Mouse (Mus musculus): Measurements from ENCODE around the gene Tpm4. TPM values are rescaled to one million over a fixed set of nuclear protein-coding genes. Genes with fewer than 3 reads are reported as not detected.

The Tpm4 gene
- polyA plus RNA-seq, 1 experiment from 2014 or later: 634 TPM

DNA sequence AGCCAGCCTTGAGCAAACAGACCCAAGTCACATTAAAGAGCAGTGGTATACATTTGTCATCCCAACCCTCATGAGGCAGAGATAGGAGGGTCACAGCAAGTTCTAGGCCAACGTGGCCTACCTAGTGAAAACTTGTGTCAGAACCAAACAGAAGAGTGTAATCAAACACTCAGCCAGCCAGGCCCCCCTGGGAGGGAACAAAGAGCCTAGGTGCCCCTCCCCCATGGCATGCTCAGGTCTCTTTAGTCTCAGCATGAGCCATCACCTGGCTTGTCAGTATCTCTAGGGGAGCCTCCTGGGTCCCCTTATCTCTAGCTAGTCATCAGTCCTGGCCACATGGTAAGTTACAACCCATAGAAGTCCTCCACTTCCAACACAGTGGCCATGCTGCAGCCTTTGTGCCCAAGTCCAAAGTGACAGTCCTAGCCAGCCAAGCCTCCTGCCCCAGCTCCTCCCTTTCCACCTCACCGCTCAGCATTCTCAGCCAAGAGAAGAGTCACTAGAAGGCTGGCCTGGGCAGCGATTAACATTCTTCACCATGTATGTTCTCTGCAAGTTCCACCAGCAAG lies 35.0 kb downstream of the Tpm4 start:
- Histone ChIP-seq H3K4me1 (no peaks in the 10 kb centered on the region), H3K36me3 (replicated peaks) (peaks cover 96% of the 10 kb centered on the region), H3K27me3 (ENCODE audit: poor library complexity, severe bottlenecking) (no peaks in the 10 kb centered on the region), H3K4me3 (no peak overlapping the region), H3K9me3 (no peaks in the 10 kb centered on the region), H3K27ac (no peak overlapping the region)
- 80% methylated on average over 3 of the region's 3 CpGs for WGBS
- DNase-seq (ENCODE audit: extremely low spot score, low spot score): no peak

DNA sequence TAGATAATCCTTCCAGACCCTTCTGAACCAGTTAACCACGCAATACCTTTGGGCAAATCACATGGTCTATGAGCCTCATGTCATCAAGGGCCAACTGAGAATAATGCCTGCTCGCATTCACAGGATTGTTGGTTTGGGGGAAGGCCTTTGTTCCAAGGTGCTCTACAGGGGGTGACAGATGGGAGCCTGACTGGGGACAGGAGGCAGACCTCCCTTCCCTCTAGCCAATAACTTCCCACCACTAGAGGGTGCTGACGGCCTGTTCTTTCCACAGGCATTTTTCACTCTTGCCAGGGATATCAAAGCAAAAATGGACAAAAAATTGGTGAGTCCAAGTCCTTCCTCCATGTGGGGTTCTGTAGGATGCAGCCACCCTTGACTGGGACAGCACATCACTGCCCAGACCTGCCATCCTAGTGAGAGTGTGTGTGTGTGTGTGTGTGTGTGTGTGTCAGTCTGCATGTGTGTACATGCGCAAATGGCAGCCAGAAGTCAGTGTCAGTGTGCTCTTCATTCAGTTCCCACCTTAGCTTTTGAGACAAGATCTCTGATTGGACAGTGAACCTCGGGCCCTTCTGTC lies 42.7 kb downstream of the Tpm4 start:
- Histone ChIP-seq H3K27me3 (ENCODE audit: poor library complexity, severe bottlenecking) (no peaks in the 10 kb centered on the region), H3K4me1 (no peaks in the 10 kb centered on the region), H3K9me3 (no peaks in the 10 kb centered on the region), H3K36me3 (replicated peaks) (peaks cover 98% of the 10 kb centered on the region), H3K27ac (no peak overlapping the region), H3K4me3 (no peak overlapping the region)
- peak; percentile 55 for DNase-seq (ENCODE audit: extremely low spot score, low spot score)
- WGBS: 65% methylated on average over 5 of the region's 5 CpGs

DNA sequence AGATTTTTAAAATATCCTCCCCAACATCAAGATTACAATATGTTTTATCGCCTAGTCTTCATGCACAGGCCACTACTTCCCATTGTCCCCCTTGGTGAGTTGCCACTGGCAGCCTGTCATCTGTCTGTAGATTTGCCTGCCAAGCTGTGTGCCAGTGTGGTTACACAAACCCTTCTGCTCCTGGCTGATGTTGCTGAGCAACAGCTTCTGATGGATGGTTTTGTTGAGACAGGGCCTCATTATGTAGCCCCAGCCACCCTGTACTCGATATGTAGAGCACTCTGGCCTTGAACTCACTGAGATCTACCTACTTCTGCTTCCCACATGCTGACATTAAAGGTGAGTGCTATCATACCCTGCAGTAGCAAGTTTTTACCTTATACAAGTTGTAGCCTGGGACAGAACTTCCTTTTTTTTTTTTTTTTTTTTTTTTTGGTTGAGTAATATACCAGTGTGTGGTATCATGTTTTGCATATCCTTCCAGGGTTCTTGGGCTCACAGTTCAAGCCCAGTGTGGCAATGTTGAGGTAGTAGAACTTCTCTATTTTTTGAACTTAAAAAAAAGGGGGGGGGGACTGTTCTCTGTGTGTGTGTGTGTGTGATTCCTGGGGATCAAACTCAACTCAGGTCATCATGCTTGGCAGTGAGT lies 48.9 kb downstream of the Tpm4 start:
- DNase-seq (ENCODE audit: extremely low spot score, low spot score): no peak
- 93% methylated on average over 2 of the region's 2 CpGs for WGBS

DNA sequence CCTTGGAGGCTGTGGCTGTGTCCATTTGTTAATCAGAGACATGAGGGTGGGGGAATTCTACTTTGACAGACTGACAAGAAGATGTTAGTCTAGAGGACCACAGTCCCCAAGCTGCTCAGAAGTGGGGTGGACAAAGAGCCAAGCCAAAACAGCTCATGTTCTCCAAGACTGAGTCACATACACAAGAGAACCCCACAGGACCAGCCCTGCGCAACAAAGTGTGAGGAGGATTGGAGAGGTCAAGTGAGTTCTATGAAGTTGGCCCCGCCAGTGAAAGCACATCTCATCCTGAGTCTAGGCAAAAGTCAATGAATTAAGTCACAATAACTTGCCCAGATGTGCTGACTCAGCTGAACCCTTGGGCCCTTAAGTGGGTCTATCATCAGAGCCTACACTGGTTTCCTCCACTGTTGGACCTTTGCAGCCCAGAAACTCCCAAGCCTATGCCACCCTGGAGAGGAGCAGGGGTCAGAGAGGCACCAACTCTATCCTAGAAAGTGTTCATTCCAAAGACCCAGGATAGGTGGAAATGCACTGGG lies 53.1 kb downstream of the Tpm4 start:
- no peaks in the 10 kb centered on the region for H3K9me3 ChIP-seq
- H3K36me3 ChIP-seq (replicated peaks): no peaks in the 10 kb centered on the region
- no peaks in the 10 kb centered on the region for H3K4me1 ChIP-seq
- H3K27me3 ChIP-seq (ENCODE audit: poor library complexity, severe bottlenecking): no peaks in the 10 kb centered on the region
- no peak for DNase-seq (ENCODE audit: extremely low spot score, low spot score)
- WGBS: 89% methylated on average over 2 of the region's 2 CpGs
- no peak overlapping the region for H3K4me3 ChIP-seq
- no peak overlapping the region for H3K27ac ChIP-seq

More for the DNA sequence above, 48.9 kb downstream of the Tpm4 start:
- Histone ChIP-seq H3K27me3 (ENCODE audit: poor library complexity, severe bottlenecking) (no peaks in the 10 kb centered on the region), H3K9me3 (no peaks in the 10 kb centered on the region), H3K4me1 (no peaks in the 10 kb centered on the region), H3K27ac (no peak overlapping the region), H3K36me3 (replicated peaks) (peaks cover 37% of the 10 kb centered on the region), H3K4me3 (no peak overlapping the region)

GRCm38 (mm10) chr8:72189417-72190214 lies 54.8 kb downstream of the Tpm4 start, which contains the start of gene Hsh2d:
Gene Hsh2d (plus strand): TSS chr8:72189638.
- Histone ChIP-seq H3K27me3 (ENCODE audit: poor library complexity, severe bottlenecking) (no peaks in the 10 kb centered on the region), H3K27ac (no peak within 1 kb of the TSS), H3K9me3 (no peaks in the 10 kb centered on the region), H3K36me3 (replicated peaks) (no peaks in the 10 kb centered on the region), H3K4me3 (no peak within 1 kb of the TSS), H3K4me1 (no peaks in the 10 kb centered on the region)
- 76% methylated on average over 12 of the region's 12 CpGs for WGBS
- no peak for DNase-seq (ENCODE audit: extremely low spot score, low spot score)

- DNase-seq (ENCODE audit: extremely low spot score, low spot score): no peak
- H3K9me3 ChIP-seq: no peaks in the 10 kb centered on the region
- H3K4me1 ChIP-seq: no peaks in the 10 kb centered on the region
- WGBS: 82% methylated on average over 2 of the region's 2 CpGs
- H3K36me3 ChIP-seq (replicated peaks): no peaks in the 10 kb centered on the region
- H3K27ac ChIP-seq: no peak overlapping the region
- no peaks in the 10 kb centered on the region for H3K27me3 ChIP-seq (ENCODE audit: poor library complexity, severe bottlenecking)
- H3K4me3 ChIP-seq: no peak overlapping the region
Measured at GRCm38 (mm10) chr8:72190215-72190539, 55.4 kb downstream of the Tpm4 start.

- H3K27me3 ChIP-seq (ENCODE audit: poor library complexity, severe bottlenecking): no peaks in the 10 kb centered on the region
- no peak overlapping the region for H3K4me3 ChIP-seq
- H3K27ac ChIP-seq: no peak overlapping the region
- H3K4me1 ChIP-seq: no peaks in the 10 kb centered on the region
- H3K36me3 ChIP-seq (replicated peaks): no peaks in the 10 kb centered on the region
- DNase-seq (ENCODE audit: extremely low spot score, low spot score): no peak
- no peaks in the 10 kb centered on the region for H3K9me3 ChIP-seq
Measured at GRCm38 (mm10) chr8:72192065-72192464, 57.3 kb downstream of the Tpm4 start.

DNA sequence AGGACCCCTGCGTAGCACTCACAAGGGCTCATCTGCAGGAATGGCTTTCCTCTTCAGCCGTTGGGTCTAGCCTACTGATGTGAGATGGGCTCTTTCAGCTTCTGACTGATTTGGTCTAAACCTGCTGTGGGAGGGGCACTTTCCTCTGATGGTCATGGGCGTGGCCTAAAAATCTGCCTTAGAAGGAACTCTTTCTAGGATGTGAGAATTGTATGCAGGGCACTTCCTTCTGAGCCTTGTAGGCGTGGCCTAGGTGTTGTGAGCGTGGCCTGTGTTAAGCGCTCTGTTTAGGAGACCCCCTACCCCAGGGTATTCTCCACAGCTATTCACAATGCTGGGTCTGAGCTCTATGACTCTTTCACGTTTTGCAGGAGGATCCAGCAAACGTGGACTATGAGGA lies 63.2 kb downstream of the Tpm4 start:
- Histone ChIP-seq H3K27me3 (ENCODE audit: poor library complexity, severe bottlenecking) (no peaks in the 10 kb centered on the region), H3K4me1 (no peaks in the 10 kb centered on the region), H3K4me3 (no peak overlapping the region), H3K36me3 (replicated peaks) (no peaks in the 10 kb centered on the region), H3K9me3 (peaks cover 28% of the 10 kb centered on the region), H3K27ac (no peak overlapping the region)
- DNase-seq (ENCODE audit: extremely low spot score, low spot score): no peak
- WGBS: 68% methylated on average over 8 of the region's 8 CpGs

Other genes starting within 250 kb of the Tpm4 start
- gene Zfp882, start 226.4 kb upstream of the Tpm4 start, polyA plus RNA-seq (2016; fragmentation: Nextera tagmentation; extraction: Ambion mirVana): 7.7 and 8.4 TPM in 2 replicates
- gene Zfp617, start 226.3 kb upstream of the Tpm4 start, polyA plus RNA-seq (2016; fragmentation: Nextera tagmentation; extraction: Ambion mirVana): 36.9 and 37.5 TPM in 2 replicates
- gene Zfp961, start 183.9 kb upstream of the Tpm4 start, polyA plus RNA-seq (2016; fragmentation: Nextera tagmentation; extraction: Ambion mirVana): 27.8 and 28.8 TPM in 2 replicates
- gene Cyp4f18, start 125.3 kb upstream of the Tpm4 start, polyA plus RNA-seq (2016; fragmentation: Nextera tagmentation; extraction: Ambion mirVana): 0.32 and 0.45 TPM in 2 replicates
- not detected in 2 replicates for gene Olfr372, start 93.8 kb upstream of the Tpm4 start, polyA plus RNA-seq (2016; fragmentation: Nextera tagmentation; extraction: Ambion mirVana)
- 0.06 TPM in 1 of 2 replicates, not detected in the other for gene Olfr373, start 51.8 kb upstream of the Tpm4 start, polyA plus RNA-seq (2016; fragmentation: Nextera tagmentation; extraction: Ambion mirVana)
- not detected in 2 replicates for gene Olfr374, start 27.9 kb upstream of the Tpm4 start, polyA plus RNA-seq (2016; fragmentation: Nextera tagmentation; extraction: Ambion mirVana)
- gene Rab8a, start 26.2 kb downstream of the Tpm4 start, polyA plus RNA-seq (2016; fragmentation: Nextera tagmentation; extraction: Ambion mirVana): 138 and 144 TPM in 2 replicates
- 0.07 TPM in 1 of 2 replicates, not detected in the other for gene Hsh2d, start 54.7 kb downstream of the Tpm4 start, polyA plus RNA-seq (2016; fragmentation: Nextera tagmentation; extraction: Ambion mirVana)
- not detected in 2 replicates for gene Cib3, start 77.9 kb downstream of the Tpm4 start, polyA plus RNA-seq (2016; fragmentation: Nextera tagmentation; extraction: Ambion mirVana)
- not detected in 2 replicates for gene Gm11034, start 78.7 kb downstream of the Tpm4 start, polyA plus RNA-seq (2016; fragmentation: Nextera tagmentation; extraction: Ambion mirVana)
- 77.6 and 80.0 TPM in 2 replicates for gene Fam32a, start 84.8 kb downstream of the Tpm4 start, polyA plus RNA-seq (2016; fragmentation: Nextera tagmentation; extraction: Ambion mirVana)
- gene Ap1m1, start 105.0 kb downstream of the Tpm4 start, polyA plus RNA-seq (2016; fragmentation: Nextera tagmentation; extraction: Ambion mirVana): 181 and 183 TPM in 2 replicates
- gene Gm10282, start 170.3 kb downstream of the Tpm4 start, polyA plus RNA-seq (2016; fragmentation: Nextera tagmentation; extraction: Ambion mirVana): 36.7 and 41.7 TPM in 2 replicates
- 2.6 and 3.0 TPM in 2 replicates for gene Klf2, start 184.1 kb downstream of the Tpm4 start, polyA plus RNA-seq (2016; fragmentation: Nextera tagmentation; extraction: Ambion mirVana)

All from forebrain, embryonic 10.5 days (tissue).